Mouse (Mus musculus): ENCODE results near the gene D5Ertd579e.

Gene D5Ertd579e

DNA sequence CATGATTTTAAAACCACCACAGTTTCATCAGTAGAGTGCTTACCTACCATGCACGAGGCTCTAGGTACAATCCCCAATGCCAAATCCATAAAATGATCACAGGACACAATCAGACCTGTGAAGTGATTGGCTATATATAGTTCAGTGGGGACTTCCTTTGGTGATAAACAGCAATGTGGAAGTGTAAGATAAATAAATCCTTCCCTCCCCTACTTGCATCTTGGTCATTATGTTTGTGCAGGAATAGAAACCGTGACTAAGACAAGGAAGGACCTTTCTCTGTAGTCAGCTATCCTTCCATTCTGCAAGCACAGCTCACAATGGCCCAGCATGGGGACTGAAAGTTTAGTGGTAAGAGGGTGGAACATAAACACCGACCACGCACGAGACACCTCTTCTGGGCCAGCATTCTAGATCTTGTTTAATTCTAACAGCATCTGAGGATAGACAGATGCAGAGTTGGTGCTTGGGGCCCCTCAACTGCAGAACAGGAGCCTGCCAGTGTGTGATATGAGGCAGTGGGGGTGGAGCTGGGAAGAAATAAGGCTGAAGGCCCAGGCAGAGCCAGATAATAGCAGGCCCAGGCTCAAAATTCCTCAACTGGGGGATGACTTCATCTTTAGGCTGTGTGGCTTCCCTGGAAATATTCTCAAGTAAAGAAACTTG, 25.0 kb upstream of the D5Ertd579e start:
- in situ Hi-C loops (cut with MboI, MseI), result no loop called here

DNA sequence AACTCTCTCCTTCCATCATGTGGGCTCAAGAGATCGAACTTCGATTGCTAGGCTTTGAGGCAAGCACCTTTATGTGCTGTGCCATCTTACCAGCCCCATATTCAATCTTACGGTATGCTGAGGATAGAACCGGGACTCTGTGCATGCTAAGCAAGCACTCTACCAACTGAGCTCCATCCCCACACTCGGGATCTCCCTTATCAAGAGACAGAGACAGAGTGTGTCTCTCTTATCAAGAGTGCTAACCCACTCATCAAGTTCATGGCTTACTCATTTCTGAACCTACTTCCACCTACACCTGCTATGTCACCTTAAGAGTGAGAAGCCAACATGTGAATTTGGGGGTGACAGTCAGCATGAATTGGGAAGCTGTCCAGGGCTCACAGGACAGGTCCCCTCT, 24.4 kb upstream of the D5Ertd579e start:
- in situ Hi-C loops (cut with MboI, MseI), result no loop called here

DNA sequence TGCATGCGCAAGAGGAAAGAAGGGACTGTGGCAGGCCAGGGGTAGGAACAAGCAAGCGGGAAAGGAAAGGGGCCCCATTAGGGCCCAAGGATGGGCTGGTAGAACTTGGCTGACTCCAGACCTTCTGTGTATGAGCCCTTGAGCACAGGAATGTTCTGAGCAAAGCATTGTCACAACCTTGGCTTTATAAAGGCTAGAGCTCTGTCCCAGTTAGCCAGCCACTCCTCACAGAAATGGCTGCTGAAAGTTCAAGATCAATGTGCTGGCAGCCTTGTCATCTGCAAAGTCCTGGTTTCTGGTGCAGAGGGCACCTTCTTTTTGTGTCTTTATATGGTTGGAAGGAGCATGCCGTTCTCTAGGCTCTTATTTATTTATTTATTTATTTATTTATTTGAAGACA, 23.8 kb upstream of the D5Ertd579e start:
- in situ Hi-C loops (cut with MboI, MseI), result no loop called here

- in situ Hi-C loops (cut with MboI, MseI), result no loop called here
Measured at GRCm38 (mm10) chr5:36719135-36719534, 23.3 kb upstream of the D5Ertd579e start.

DNA sequence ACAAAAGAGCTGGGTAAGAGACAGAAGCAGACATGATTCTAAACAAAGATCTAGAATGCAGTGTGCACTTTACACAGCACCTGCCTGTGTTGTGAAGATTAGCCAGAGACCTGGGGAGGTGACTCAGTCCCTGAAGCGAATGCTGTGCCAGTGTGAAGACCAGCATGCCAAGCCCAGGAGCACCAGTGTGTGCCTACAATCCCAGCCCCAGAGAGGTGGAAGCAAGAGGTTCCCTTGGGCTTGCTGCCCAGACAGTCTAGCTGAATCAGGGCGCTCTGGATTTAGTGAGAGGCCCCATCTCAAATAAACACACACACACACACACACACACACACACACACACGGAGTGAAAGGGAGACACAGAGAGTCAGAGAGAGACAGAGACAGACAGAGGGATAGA, 22.1 kb upstream of the D5Ertd579e start:
- in situ Hi-C loops (cut with MboI, MseI), result no loop called here

GRCm38 (mm10) chr5:36716816-36717215, 21.0 kb upstream of the D5Ertd579e start:
- in situ Hi-C loops (cut with MboI, MseI), result no loop called here

DNA sequence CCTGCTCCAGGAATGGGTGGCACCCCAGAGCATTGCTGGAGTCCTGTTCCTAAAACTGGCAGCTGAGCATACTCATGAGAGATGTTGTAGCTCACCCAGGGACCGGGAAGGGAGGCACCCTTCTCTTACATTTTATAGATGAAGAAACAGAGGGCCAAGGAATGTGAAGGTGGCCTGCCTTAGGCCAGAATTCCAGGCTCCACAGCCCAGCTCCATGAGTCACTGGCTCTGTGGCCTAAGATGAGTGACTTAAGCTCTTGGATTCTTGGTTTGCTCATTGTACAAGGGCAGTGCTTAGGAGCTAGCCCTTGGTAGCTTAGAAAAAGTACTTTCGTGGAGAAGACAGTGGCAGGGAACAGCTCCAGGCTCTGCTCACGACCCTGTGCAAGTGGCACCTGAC, 19.0 kb upstream of the D5Ertd579e start:
- in situ Hi-C loops (cut with MboI, MseI), result no loop called here

- in situ Hi-C loops (cut with MboI, MseI), result no loop called here
Measured at GRCm38 (mm10) chr5:36713693-36714092, 17.9 kb upstream of the D5Ertd579e start.

DNA sequence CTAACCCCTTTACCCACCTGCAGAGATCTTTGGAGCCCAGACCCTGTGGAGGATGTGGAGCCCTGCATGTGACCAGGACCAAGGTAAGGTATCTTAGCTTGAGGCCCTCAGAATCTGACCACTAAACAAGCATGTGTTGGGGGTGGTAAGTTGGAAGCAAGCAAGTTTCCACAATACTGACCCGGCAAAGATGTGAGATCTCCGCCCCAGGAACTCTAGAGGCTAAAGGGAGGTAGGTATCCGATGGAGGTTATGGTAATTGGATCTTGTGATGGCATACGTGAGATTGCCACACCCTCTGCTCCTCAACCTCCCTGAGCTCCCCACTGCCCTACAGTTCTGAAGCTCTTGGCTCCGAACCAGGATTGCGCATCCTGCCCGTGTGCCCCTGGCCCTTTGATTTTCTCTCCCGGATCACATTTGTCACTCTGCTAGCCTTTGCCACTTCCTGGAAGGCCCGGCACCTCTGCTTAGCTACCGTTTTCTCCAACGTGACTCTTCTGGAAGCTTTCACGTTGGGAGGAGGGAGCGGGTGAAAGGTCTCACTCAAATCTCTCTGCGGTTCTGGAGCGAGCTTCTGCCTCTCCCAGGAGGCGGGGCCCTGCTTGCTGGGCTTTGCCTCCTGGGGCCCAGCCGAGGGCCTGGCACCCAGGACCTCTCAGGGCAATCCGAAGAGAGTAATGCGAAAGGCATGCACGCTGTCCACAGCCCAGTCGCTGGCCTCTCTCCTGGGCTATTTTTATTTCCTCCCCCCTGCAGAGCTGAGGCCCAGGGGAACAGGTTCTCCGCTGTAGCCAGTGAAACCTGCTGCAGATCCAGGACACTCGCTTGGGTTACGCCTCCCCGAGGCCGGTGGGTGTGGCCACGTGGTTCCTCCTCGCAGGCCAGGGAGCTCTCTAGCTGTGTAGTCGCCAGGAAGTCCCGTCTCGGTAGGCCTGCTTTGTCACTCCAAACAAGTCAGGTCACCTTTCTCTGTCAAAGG, 17.0 kb upstream of the D5Ertd579e start:
- in situ Hi-C loops (cut with MboI, MseI), result no loop called here

DNA sequence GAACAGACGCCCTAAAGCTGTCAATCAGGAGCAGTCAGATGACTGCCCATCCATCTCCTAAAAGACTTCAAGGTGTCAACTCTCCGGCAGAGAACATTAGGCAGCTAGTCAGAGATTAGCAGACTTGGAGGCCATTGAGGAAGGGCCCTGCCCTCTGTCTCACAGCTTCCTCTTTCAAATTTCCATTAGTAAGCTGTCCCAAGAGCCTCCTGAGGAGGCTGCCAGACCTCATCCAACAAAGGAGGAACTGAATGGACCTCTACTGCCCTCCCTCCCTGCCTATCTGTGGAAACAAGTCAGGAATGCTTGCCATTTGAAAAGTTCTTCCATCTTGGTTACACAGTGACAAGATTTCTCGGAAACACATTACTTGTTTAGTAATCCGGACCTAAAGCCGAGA, 16.0 kb upstream of the D5Ertd579e start:
- in situ Hi-C loops (cut with MboI, MseI), result no loop called here

DNA sequence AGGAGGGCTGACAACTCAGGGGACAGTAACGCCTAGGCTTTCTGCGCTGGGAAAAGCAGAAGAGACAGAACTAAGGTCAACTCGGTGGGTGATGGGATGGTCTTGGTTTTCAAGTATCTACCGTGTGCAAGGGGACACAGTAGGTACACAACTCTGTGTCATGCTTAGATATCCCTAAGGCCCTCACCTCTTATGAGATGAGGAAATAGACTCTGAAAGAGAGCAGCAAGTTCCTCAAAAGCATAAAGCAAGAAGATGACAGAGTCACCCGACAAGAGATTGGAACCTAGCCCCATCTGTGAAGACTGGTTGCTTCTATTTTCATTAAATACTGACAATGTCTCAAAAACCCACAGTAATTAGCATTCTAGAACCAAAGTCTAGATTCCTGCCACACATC, 10.0 kb upstream of the D5Ertd579e start:
- in situ Hi-C loops (cut with MboI, MseI), result no loop called here

GRCm38 (mm10) chr5:36705390-36705789, 9.6 kb upstream of the D5Ertd579e start:
- in situ Hi-C loops (cut with MboI, MseI), result no loop called here

- in situ Hi-C loops (cut with MboI, MseI), result no loop called here
Measured at GRCm38 (mm10) chr5:36704684-36705083, 8.9 kb upstream of the D5Ertd579e start.

DNA sequence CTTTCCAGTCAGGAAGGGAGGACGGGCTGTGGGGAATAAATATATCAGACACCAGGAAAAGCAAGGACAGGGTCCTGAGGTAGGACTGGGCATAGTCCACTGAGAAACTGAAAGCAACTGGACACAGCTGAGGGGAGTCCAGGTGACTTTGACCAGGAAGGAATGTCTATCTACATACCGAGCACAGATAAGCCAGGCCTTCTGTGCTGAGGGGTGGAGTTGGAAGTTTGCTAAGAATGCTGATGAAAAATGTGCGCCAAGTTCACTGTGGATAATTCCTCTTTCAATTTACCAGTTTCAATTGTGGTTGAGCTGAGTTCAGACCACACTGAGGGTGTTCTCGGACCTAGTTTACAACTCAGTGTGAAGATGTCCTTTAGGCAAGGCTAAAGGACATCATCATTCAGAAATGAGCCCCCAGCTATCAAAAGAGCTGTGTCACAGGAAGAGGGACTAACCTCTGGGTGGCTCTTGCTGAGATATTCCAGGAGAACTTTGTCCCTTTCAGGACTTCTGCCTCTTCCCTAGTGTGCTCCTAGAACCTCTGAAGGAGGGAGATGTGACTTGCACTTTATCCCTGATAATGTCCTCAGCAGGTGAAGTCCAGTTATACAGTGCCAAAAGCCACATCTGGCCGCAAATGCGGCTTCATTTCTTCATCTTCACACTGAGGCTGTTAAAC, 5.3 kb upstream of the D5Ertd579e start:
- in situ Hi-C loops (cut with MboI, MseI), result no loop called here

DNA sequence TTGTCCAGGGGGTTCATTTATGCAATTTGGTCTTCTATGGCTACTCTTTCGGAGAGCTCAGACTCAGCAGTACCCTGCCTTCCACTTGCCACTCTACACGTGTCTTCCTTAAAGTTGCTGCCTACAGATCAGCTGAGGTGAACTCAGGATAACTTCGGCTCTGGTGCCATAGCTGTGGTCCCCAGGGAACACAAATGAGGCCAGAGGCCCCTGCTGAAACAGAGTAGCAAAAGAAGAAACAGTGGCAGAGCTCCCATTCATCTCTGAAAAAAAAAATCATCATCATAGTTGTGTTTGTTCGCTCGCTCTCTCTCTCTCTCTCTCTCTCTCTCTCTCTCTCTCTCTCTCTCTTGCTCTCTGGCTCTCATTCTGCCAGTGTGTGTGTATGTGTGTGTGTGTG, 2.9 kb upstream of the D5Ertd579e start:
- in situ Hi-C loops (cut with MboI, MseI), result loop anchor here (5.0 kb wide), 1 partner anchor 44 kb away; no protein-coding TSS in a partner anchor

- in situ Hi-C loops (cut with MboI, MseI), result loop anchor here (5.0 kb wide), 1 partner anchor 44 kb away; no protein-coding TSS in a partner anchor
Measured at GRCm38 (mm10) chr5:36698067-36698670, 2.3 kb upstream of the D5Ertd579e start.

DNA sequence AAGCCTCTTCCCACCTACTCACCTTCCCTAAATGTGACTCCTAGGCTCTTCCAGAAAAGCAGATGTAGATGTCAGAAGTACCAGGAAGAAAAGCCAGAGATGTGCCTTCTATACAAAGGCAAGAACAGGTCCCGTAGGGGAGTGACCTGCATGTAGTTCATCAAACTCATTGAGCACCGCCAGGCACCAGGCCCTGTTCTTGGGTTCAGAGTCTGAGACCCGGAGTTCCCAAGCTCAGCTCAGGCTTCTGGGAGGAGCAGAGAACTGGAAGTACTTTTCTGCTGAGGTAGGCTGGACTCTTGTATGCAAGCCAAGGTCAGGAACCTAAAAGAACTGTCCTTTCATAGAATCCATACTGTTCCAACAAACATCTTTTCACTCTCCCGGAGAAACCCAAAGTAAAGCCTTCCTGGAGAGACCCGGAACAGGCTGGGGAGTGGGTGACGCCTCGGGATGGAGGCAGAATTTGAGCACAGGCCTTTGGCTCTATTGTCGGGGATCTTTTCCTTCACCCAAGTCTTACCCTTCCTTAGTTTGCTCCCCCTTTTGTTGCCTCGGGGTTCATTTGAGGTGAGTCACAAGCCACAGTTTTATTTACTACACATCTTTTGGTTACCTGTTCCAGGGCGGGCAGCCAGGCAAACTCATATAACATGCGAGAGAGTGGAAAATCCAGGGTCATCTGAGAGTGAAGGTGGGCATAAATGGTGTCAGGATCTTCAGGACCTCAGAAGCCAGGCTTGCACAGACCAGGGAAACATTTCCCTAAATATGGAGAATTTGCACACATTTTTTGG, 878 bp upstream of the D5Ertd579e start:
- in situ Hi-C loops (cut with MboI, MseI), result loop anchor here (5.0 kb wide), 1 partner anchor 46 kb away; no protein-coding TSS in a partner anchor

GRCm38 (mm10) chr5:36695005-36695404, 819 bp downstream of the D5Ertd579e start:
- in situ Hi-C loops (cut with MboI, MseI), result loop anchor here (5.0 kb wide), 1 partner anchor 47 kb away; no protein-coding TSS in a partner anchor

- in situ Hi-C loops (cut with MboI, MseI), result no loop called here
Measured at GRCm38 (mm10) chr5:36693651-36694050, 2.2 kb downstream of the D5Ertd579e start.

- in situ Hi-C loops (cut with MboI, MseI), result no loop called here
Measured at GRCm38 (mm10) chr5:36691423-36691822, 4.4 kb downstream of the D5Ertd579e start.

- in situ Hi-C loops (cut with MboI, MseI), result loop anchor here (10.0 kb wide), 1 partner anchor 80 kb away; no protein-coding TSS in a partner anchor
Measured at GRCm38 (mm10) chr5:36685170-36685569, 10.7 kb downstream of the D5Ertd579e start.

Data from regulatory T cell (primary cell).